Mouse (Mus musculus): ENCODE data around the gene Map2k2. TPM values are rescaled to one million over a fixed set of nuclear protein-coding genes. Genes with fewer than 3 reads are reported as not detected.
A peak's percentile ranks its signal among the peaks of the same experiment; 100 is the strongest.
"Not testable (repeated sequence)": the region's sequence is repeated elsewhere in the genome, so short reads cannot be mapped to it uniquely, and the experiment has no call there.

Gene Map2k2
- polyA plus RNA-seq, 1 experiment from 2014 or later: 245 TPM

DNA sequence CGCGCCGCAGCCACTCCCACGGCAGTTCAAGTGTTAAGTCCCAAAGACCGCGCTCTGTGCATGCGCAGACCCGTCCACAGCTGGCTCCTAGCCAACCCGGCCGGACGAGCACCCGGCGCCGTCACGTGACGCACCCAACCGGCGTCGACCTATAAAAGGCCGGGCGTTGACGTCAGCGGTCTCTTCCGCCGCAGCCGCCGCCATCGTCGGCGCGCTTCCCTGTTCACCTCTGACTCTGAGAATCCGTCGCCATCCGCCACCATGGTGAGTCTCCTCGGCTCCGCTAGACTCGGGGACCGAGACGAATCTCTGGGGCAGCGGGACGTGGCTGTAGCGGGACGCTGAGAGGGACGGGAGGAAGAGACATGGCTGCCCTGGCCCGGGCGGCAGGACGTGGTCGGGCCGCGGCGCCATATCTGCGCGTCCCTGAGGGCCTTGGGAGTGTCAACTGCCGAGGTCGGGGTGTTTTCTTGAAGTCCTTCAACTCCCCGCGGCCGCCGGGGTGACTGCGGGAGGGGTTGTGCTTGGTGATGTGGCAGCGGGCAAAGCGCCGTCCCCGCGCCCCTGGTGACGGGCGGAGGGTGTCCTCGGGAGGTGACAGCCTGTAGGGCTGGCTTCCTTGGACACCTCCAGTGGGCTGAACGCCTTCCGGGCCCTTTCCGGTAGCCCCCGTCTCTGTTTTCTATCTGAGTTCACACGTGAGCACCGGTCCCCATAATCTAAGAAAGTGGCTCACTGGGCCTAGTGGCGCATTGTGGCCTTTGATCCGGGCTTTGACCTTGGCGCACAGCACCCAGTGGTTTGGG, 71.0 kb downstream of the Map2k2 start, which contains the start of gene Eef2:
Gene Eef2 (plus strand): TSS at position 166 of the 806 bp plus-strand sequence.
- Histone ChIP-seq H3K9me3 (replicated peaks) (no peaks in the 10 kb centered on the region), H3K4me3 (peak within 1 kb of the TSS; percentile 96), H3K36me3 (peaks cover 51% of the 10 kb centered on the region), H3K27ac (peak within 1 kb of the TSS; percentile 97), H3K4me1 (peaks cover 58% of the 10 kb centered on the region), H3K27me3 (ENCODE audit: low read depth, poor library complexity, severe bottlenecking) (no peaks in the 10 kb centered on the region)
- under 1% methylated on average over 77 of the region's 77 CpGs for WGBS
- DNase-seq (ENCODE audit: low spot score): peak; percentile 99

DNA sequence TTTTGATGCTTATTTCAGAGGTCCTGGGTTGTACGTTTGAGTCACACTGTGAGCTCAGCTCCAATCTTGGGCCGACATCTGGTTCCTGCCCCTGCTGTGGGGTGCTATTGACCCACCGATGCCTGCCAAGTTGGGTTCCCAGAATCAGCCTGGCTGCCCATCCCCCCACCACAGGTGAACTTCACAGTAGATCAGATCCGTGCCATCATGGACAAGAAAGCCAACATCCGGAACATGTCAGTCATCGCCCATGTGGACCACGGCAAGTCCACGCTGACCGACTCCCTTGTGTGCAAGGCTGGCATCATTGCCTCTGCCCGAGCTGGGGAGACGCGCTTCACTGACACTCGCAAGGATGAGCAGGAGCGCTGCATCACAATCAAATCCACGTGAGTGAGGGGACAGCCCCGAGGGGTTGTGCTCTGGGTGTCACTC, 71.8 kb downstream of the Map2k2 start:
- H3K4me3 ChIP-seq: peak overlapping the region; percentile 96
- peaks cover 59% of the 10 kb centered on the region for H3K36me3 ChIP-seq
- H3K27ac ChIP-seq: peak overlapping the region; percentile 97
- H3K9me3 ChIP-seq (replicated peaks): no peaks in the 10 kb centered on the region
- no peaks in the 10 kb centered on the region for H3K27me3 ChIP-seq (ENCODE audit: low read depth, poor library complexity, severe bottlenecking)
- 19% methylated on average over 16 of the region's 16 CpGs for WGBS
- peaks cover 66% of the 10 kb centered on the region for H3K4me1 ChIP-seq
- DNase-seq (ENCODE audit: low spot score): peak; percentile 52

DNA sequence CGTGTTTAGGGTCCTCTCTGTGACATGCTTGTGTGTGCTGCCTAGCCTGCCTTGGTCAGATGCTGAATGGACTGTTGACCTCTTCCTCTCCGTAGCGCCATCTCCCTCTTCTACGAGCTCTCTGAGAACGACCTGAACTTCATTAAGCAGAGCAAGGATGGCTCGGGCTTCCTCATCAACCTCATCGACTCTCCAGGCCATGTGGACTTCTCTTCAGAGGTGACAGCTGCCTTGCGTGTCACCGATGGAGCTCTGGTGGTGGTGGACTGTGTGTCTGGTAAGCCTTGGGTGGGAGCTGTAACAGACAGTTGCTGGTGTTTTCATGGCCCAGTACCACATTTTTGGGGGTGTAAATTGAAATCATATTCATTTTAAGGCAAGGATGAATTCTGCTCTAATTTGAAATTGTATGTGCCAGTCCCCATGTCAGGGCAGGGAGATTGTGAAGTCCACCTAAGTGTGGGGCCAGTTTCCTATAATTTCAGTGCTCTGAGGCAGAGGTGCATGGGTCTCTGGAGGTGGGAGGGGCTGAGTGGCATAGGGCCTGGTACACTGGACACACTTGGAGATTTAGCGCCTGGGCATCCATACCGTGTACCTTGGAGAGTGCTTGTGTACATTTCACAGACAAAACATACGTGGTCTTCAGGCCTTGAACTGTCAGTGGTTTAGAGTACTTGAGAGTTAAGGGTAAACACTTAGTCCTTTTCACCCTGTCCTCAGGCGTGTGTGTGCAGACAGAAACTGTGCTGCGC, 72.4 kb downstream of the Map2k2 start:
- DNase-seq (ENCODE audit: low spot score): no peak
- Histone ChIP-seq H3K4me1 (peaks cover 63% of the 10 kb centered on the region), H3K4me3 (peak overlapping the region; percentile 96), H3K9me3 (replicated peaks) (no peaks in the 10 kb centered on the region), H3K36me3 (peaks cover 59% of the 10 kb centered on the region), H3K27me3 (ENCODE audit: low read depth, poor library complexity, severe bottlenecking) (no peaks in the 10 kb centered on the region), H3K27ac (peak overlapping the region; percentile 97)
- 73% methylated on average over 14 of the region's 14 CpGs for WGBS

DNA sequence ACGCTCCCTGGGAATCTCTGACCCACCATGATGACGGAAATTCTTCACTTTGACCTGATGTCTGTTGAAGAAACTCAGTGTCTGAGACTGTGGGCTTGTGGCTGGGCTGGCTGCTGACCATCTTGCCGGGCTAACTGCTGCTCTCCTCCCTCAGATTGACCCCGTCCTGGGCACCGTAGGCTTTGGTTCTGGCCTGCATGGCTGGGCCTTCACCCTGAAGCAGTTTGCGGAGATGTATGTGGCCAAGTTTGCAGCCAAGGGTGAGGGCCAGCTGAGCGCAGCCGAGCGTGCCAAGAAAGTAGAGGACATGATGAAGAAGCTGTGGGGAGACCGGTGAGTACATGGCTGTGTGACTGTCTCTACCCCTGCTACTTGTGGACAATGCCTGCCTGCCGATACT, 73.2 kb downstream of the Map2k2 start:
- H3K36me3 ChIP-seq: peaks cover 63% of the 10 kb centered on the region
- no peaks in the 10 kb centered on the region for H3K9me3 ChIP-seq (replicated peaks)
- 93% methylated on average over 11 of the region's 11 CpGs for WGBS
- no peaks in the 10 kb centered on the region for H3K27me3 ChIP-seq (ENCODE audit: low read depth, poor library complexity, severe bottlenecking)
- peaks cover 61% of the 10 kb centered on the region for H3K4me1 ChIP-seq
- H3K4me3 ChIP-seq: peak overlapping the region; percentile 15; the same call in 1 of the 2 replicates
- no peak overlapping the region for H3K27ac ChIP-seq
- DNase-seq (ENCODE audit: low spot score): no peak

DNA sequence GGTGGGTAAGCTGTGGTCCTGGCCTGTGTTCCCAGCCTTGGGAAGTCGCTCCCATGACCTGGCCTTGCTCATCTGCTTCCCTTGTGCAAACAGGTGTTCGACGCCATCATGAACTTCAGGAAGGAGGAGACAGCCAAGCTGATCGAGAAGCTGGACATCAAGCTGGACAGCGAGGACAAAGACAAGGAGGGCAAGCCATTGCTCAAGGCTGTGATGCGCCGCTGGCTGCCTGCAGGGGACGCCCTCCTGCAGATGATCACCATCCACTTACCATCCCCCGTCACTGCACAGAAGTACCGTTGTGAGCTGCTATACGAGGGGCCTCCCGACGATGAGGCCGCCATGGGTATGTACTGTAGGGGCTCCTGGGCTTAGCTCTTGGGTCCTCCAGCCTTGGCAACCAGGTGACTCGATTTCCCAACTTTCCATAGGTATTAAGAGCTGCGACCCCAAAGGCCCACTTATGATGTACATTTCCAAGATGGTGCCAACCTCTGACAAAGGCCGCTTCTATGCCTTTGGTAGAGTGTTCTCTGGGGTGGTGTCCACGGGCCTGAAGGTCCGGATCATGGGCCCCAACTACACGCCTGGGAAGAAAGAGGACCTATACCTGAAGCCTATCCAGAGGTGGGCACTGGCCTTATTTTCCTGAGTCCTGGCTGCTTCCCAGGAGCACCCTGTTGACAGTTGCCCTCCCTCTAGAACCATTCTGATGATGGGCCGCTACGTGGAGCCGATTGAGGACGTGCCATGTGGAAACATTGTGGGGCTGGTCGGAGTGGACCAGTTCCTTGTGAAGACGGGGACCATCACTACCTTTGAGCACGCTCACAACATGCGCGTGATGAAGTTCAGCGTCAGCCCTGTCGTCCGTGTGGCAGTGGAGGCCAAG, 74.0 kb downstream of the Map2k2 start:
- DNase-seq (ENCODE audit: low spot score): no peak
- Histone ChIP-seq H3K4me1 (peaks cover 59% of the 10 kb centered on the region), H3K36me3 (peaks cover 70% of the 10 kb centered on the region)

DNA sequence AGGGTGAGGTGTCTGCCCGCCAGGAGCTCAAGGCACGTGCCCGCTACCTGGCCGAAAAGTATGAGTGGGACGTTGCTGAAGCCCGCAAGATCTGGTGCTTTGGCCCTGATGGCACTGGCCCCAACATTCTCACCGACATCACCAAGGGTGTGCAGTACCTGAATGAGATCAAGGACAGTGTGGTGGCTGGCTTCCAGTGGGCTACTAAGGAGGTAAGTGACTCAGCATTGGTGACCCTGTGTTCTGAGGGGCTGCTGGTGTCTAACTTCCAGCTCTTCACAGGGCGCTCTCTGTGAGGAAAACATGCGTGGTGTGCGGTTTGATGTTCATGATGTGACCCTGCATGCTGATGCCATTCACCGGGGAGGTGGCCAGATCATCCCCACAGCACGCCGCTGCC, 75.2 kb downstream of the Map2k2 start:
- Histone ChIP-seq H3K4me1 (peaks cover 50% of the 10 kb centered on the region), H3K4me3 (no peak overlapping the region)

More for the DNA sequence above, 74.0 kb downstream of the Map2k2 start:
- peak overlapping the region; percentile 15; the same call in 1 of the 2 replicates for H3K4me3 ChIP-seq
- no peaks in the 10 kb centered on the region for H3K9me3 ChIP-seq (replicated peaks)
- 91% methylated on average over 32 of the region's 32 CpGs for WGBS
- no peak overlapping the region for H3K27ac ChIP-seq
- H3K27me3 ChIP-seq (ENCODE audit: low read depth, poor library complexity, severe bottlenecking): no peaks in the 10 kb centered on the region

DNA sequence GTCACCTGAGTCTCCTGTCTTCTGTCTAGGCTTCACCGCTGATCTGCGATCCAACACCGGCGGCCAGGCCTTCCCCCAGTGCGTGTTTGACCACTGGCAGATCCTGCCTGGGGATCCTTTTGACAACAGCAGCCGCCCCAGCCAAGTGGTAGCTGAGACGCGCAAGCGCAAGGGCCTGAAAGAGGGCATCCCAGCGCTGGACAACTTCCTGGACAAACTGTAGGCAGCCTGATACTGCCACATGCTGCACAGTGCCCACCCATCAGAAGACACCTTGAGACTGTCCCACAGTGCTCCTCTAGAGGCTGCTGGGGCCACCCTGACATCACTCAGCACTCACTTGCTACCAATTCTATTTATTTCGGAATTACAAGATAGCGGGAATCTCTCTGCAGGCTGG, 76.1 kb downstream of the Map2k2 start:
- not testable (repeated sequence) for H3K27ac ChIP-seq; H3K9me3 ChIP-seq (replicated peaks); H3K4me3 ChIP-seq; DNase-seq (ENCODE audit: low spot score); H3K27me3 ChIP-seq (ENCODE audit: low read depth, poor library complexity, severe bottlenecking)
- 84% methylated on average over 12 of the region's 12 CpGs for WGBS
- Histone ChIP-seq H3K4me1 (peaks cover 49% of the 10 kb centered on the region), H3K36me3 (peaks cover 86% of the 10 kb centered on the region)

More for the DNA sequence above, 75.2 kb downstream of the Map2k2 start:
- H3K9me3 ChIP-seq (replicated peaks): no peaks in the 10 kb centered on the region
- 94% methylated on average over 13 of the region's 13 CpGs for WGBS
- H3K36me3 ChIP-seq: peaks cover 82% of the 10 kb centered on the region
- no peak for DNase-seq (ENCODE audit: low spot score)
- H3K27ac ChIP-seq: no peak overlapping the region
- no peaks in the 10 kb centered on the region for H3K27me3 ChIP-seq (ENCODE audit: low read depth, poor library complexity, severe bottlenecking)

DNA sequence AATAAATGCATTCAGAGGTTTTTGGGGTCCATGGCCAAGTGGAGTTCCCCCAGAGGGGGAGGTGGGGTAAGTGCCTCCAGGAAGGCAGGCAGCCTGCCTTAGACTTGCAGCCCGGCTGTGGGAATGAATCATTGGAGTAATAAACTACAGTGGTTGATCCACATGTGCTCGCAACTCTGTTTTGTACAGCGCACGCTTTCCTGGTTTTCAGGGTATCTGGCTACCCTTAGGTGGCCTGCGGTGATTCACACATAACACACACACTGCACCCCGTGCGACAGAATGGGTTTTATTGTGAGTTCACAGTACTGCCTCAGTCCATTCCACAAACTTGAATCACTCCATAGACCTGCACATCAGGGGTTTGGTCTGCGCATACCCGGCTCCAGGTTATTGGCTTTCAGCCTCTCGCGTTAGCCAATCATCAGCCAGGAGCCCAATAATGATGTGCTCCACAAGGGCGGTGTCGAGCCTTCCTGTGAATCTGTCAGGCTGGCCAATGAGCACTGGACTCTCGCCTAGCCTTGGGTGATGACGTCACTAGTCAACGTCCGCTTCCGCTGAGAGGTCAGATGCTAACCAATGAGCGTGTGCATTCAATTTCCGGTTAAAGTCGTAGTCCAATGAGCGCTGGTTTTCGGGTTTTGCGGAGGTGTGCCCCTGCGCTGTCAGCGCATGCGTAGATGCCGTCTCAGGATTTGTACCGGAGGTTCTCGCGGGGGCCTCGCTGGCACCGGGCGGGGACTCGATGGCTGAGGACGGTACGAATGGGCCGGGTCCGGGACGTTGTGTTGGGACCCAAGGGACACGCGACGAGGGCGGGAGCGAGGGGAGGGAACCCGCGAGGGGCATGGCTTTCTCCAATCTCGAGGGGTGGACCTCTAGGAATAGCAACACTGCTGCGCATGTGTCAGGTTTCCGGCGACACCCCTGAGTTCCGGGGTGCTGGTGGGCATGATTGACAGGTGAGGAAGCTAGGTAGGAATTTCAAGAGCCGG, 76.9 kb downstream of the Map2k2 start, which contains the start of gene Dapk3:
Gene Dapk3 (plus strand): TSS at position 670 of the 998 bp plus-strand sequence.
- peak; percentile 97 for DNase-seq (ENCODE audit: low spot score)
- H3K36me3 ChIP-seq: peaks cover 86% of the 10 kb centered on the region
- 4% methylated on average over 53 of the region's 53 CpGs for WGBS
- no peaks in the 10 kb centered on the region for H3K9me3 ChIP-seq (replicated peaks)
- H3K27me3 ChIP-seq (ENCODE audit: low read depth, poor library complexity, severe bottlenecking): no peaks in the 10 kb centered on the region
- H3K4me1 ChIP-seq: peaks cover 46% of the 10 kb centered on the region
- H3K27ac ChIP-seq: peak within 1 kb of the TSS; percentile 85
- peak within 1 kb of the TSS; percentile 70 for H3K4me3 ChIP-seq

Small RNAs within 50 kb of the gene (microRNA-seq; reads per million reads assigned to microRNA genes)
- not detected for gene Mir5615-1
- not detected for gene Mir5615-2

Other genes starting within 250 kb of the Map2k2 start
- gene Tmprss9, start 234.1 kb upstream of the Map2k2 start, polyA plus RNA-seq (2016; fragmentation: Nextera tagmentation; extraction: Ambion mirVana): 0.04 TPM in 2 replicates
- 342 and 401 TPM in 2 replicates for gene Timm13, start 204.9 kb upstream of the Map2k2 start, polyA plus RNA-seq (2016; fragmentation: Nextera tagmentation; extraction: Ambion mirVana)
- gene Lmnb2, start 187.7 kb upstream of the Map2k2 start, polyA plus RNA-seq (2016; fragmentation: Nextera tagmentation; extraction: Ambion mirVana): 85.0 and 85.4 TPM in 2 replicates
- gene Gadd45b, start 175.8 kb upstream of the Map2k2 start, polyA plus RNA-seq (2016; fragmentation: Nextera tagmentation; extraction: Ambion mirVana): 4.5 and 9.8 TPM in 2 replicates
- 4.3 and 4.5 TPM in 2 replicates for gene Gng7, start 91.0 kb upstream of the Map2k2 start, polyA plus RNA-seq (2016; fragmentation: Nextera tagmentation; extraction: Ambion mirVana)
- 0.11 and 0.18 TPM in 2 replicates for gene Diras1, start 80.3 kb upstream of the Map2k2 start, polyA plus RNA-seq (2016; fragmentation: Nextera tagmentation; extraction: Ambion mirVana)
- gene Slc39a3, start 68.5 kb upstream of the Map2k2 start, polyA plus RNA-seq (2016; fragmentation: Nextera tagmentation; extraction: Ambion mirVana): 10.9 and 14.7 TPM in 2 replicates
- gene Sgta, start 45.7 kb upstream of the Map2k2 start, polyA plus RNA-seq (2016; fragmentation: Nextera tagmentation; extraction: Ambion mirVana): 284 and 291 TPM in 2 replicates
- 113 and 128 TPM in 2 replicates for gene Thop1, start 35.9 kb upstream of the Map2k2 start, polyA plus RNA-seq (2016; fragmentation: Nextera tagmentation; extraction: Ambion mirVana)
- 0.58 and 0.66 TPM in 2 replicates for gene Creb3l3, start 7.0 kb upstream of the Map2k2 start, polyA plus RNA-seq (2016; fragmentation: Nextera tagmentation; extraction: Ambion mirVana)
- 9.6 and 11.7 TPM in 2 replicates for gene Zbtb7a, start 29.3 kb downstream of the Map2k2 start, polyA plus RNA-seq (2016; fragmentation: Nextera tagmentation; extraction: Ambion mirVana)
- gene Pias4, start 62.0 kb downstream of the Map2k2 start, polyA plus RNA-seq (2016; fragmentation: Nextera tagmentation; extraction: Ambion mirVana): 73.6 and 73.9 TPM in 2 replicates
- gene Eef2, start 70.7 kb downstream of the Map2k2 start, polyA plus RNA-seq (2016; fragmentation: Nextera tagmentation; extraction: Ambion mirVana): 575 and 611 TPM in 2 replicates
- 46.5 and 52.0 TPM in 2 replicates for gene Dapk3, start 77.1 kb downstream of the Map2k2 start, polyA plus RNA-seq (2016; fragmentation: Nextera tagmentation; extraction: Ambion mirVana)
- gene 4930442H23Rik, start 77.9 kb downstream of the Map2k2 start, polyA plus RNA-seq (2016; fragmentation: Nextera tagmentation; extraction: Ambion mirVana): not detected in 2 replicates
- gene Nmrk2, start 96.1 kb downstream of the Map2k2 start, polyA plus RNA-seq (2016; fragmentation: Nextera tagmentation; extraction: Ambion mirVana): not detected in 2 replicates
- gene Atcay, start 124.9 kb downstream of the Map2k2 start, polyA plus RNA-seq (2016; fragmentation: Nextera tagmentation; extraction: Ambion mirVana): 0.06 TPM in 1 of 2 replicates, not detected in the other
- 2.0 and 5.0 TPM in 2 replicates for gene Zfr2, start 127.2 kb downstream of the Map2k2 start, polyA plus RNA-seq (2016; fragmentation: Nextera tagmentation; extraction: Ambion mirVana)
- gene Matk, start 147.0 kb downstream of the Map2k2 start, polyA plus RNA-seq (2016; fragmentation: Nextera tagmentation; extraction: Ambion mirVana): 2.1 and 3.0 TPM in 2 replicates
- 234 and 258 TPM in 2 replicates for gene Mrpl54, start 161.0 kb downstream of the Map2k2 start, polyA plus RNA-seq (2016; fragmentation: Nextera tagmentation; extraction: Ambion mirVana)
- gene Apba3, start 161.0 kb downstream of the Map2k2 start, polyA plus RNA-seq (2016; fragmentation: Nextera tagmentation; extraction: Ambion mirVana): 56.5 and 57.6 TPM in 2 replicates
- 4.7 and 5.1 TPM in 2 replicates for gene Tjp3, start 185.7 kb downstream of the Map2k2 start, polyA plus RNA-seq (2016; fragmentation: Nextera tagmentation; extraction: Ambion mirVana)
- gene Pip5k1c, start 187.0 kb downstream of the Map2k2 start, polyA plus RNA-seq (2016; fragmentation: Nextera tagmentation; extraction: Ambion mirVana): 67.0 and 71.3 TPM in 2 replicates
- 62.5 and 67.7 TPM in 2 replicates for gene Cactin, start 215.2 kb downstream of the Map2k2 start, polyA plus RNA-seq (2016; fragmentation: Nextera tagmentation; extraction: Ambion mirVana)
- 3.2 and 3.6 TPM in 2 replicates for gene Tbxa2r, start 222.8 kb downstream of the Map2k2 start, polyA plus RNA-seq (2016; fragmentation: Nextera tagmentation; extraction: Ambion mirVana)
- gene Gipc3, start 237.4 kb downstream of the Map2k2 start, polyA plus RNA-seq (2016; fragmentation: Nextera tagmentation; extraction: Ambion mirVana): 0.09 TPM in 1 of 2 replicates, not detected in the other
- gene Hmg20b, start 244.6 kb downstream of the Map2k2 start, polyA plus RNA-seq (2016; fragmentation: Nextera tagmentation; extraction: Ambion mirVana): 99.6 and 114 TPM in 2 replicates